Mouse (Mus musculus) lung, adult 2 months (tissue): ENCODE measurements at regions not wholly inside any gene's neighbourhood (a gene's known extent, or its start where the extent isn't known, plus 50 kb on each side); places are given as distances from the start of the nearest gene placed in this dataset.

Experiments
- DNase-seq: peaks from one replicate; pipeline ENCODE4 v3.0.0; 2022
- H3K4me1 ChIP-seq: fragments of 200-500 bp; 2 replicates; pipeline ENCODE4 v1.6.1; 2011; ENCODE audit warnings: low read length; ENCODE audit not compliant: control insufficient read depth, insufficient read depth
- H3K4me3 ChIP-seq: fragments of 200-500 bp; replicated peaks from 2 replicates; pipeline ENCODE3; 2011; ENCODE audit warnings: low read depth, mild to moderate bottlenecking, control low read depth, low read length; ENCODE audit errors: extremely low read depth
- CTCF ChIP-seq: fragments of 200-500 bp; IDR thresholded peaks from 2 replicates; pipeline ENCODE4 v1.5.1; 2011; ENCODE audit warnings: mild to moderate bottlenecking, low read length, control low read depth; ENCODE audit not compliant: insufficient read depth
- POLR2A ChIP-seq: fragments of 200-500 bp; IDR thresholded peaks from 2 replicates; pipeline ENCODE4 v1.6.1; 2011; ENCODE audit warnings: low read depth, mild to moderate bottlenecking, control low read depth, low read length, borderline replicate concordance; ENCODE audit errors: extremely low read depth
- WGBS: fragments of 180-500 bp; shearing (Covaris S2); methylation state at CpG from one replicate; pipeline ENCODE4 v1.1.7; 2018; 5-methylcytosine and 5-hydroxymethylcytosine counted together

- H3K4me3 ChIP-seq = no peak overlapping the region
- 71% methylated on average over 5 of the region's 5 CpGs for WGBS
These were observed 186.8 kb upstream of the Zfp618 start for GRCm38 (mm10) chr4:62778621-62779020.

GRCm38 (mm10) chr4:62780409-62780808 lies 185.0 kb upstream of the Zfp618 start:
- DNase-seq = peak; percentile 78
- peak; percentile 95 for TF ChIP-seq CTCF
- TF ChIP-seq POLR2A = no peak
- peak overlapping the region; percentile 61 for H3K4me3 ChIP-seq
- whole genome bisulfite sequencing = 1% methylated on average over 15 of the region's 15 CpGs
- H3K4me1 ChIP-seq = no peaks in the 10 kb centered on the region

More at GRCm38 (mm10) chr4:62778621-62779020, 186.8 kb upstream of the Zfp618 start:
- H3K4me1 ChIP-seq = no peaks in the 10 kb centered on the region
- no peak for DNase-seq
- no peak for TF ChIP-seq POLR2A
- no peak for TF ChIP-seq CTCF

- TF ChIP-seq POLR2A (no peak), CTCF (no peak)
- 43% methylated on average over 11 of the region's 11 CpGs for WGBS
- DNase-seq = no peak
- H3K4me3 ChIP-seq = no peak overlapping the region
- no peaks in the 10 kb centered on the region for H3K4me1 ChIP-seq
These were observed 184.5 kb upstream of the Zfp618 start for GRCm38 (mm10) chr4:62780837-62781236.

- WGBS = 48% methylated on average over 8 of the region's 8 CpGs
- DNase-seq = no peak
- H3K4me3 ChIP-seq = no peak overlapping the region
- no peaks in the 10 kb centered on the region for H3K4me1 ChIP-seq
- TF ChIP-seq CTCF (no peak), POLR2A (no peak)
These were observed 184.0 kb upstream of the Zfp618 start for GRCm38 (mm10) chr4:62781309-62781800.

GRCm38 (mm10) chr4:62785711-62786110 lies 179.7 kb upstream of the Zfp618 start:
- DNase-seq = no peak
- TF ChIP-seq POLR2A (no peak), CTCF (no peak)
- Histone ChIP-seq H3K4me1 (no peaks in the 10 kb centered on the region), H3K4me3 (no peak overlapping the region)
- WGBS = 88% methylated on average over 7 of the region's 7 CpGs

GRCm38 (mm10) chr4:62789696-62790095 lies 175.7 kb upstream of the Zfp618 start:
- TF ChIP-seq POLR2A (no peak), CTCF (no peak)
- Histone ChIP-seq H3K4me3 (no peak overlapping the region), H3K4me1 (no peaks in the 10 kb centered on the region)
- 76% methylated on average over 4 of the region's 4 CpGs for WGBS
- DNase-seq = no peak

- Histone ChIP-seq H3K4me3 (no peak overlapping the region), H3K4me1 (no peaks in the 10 kb centered on the region)
- TF ChIP-seq POLR2A (no peak), CTCF (no peak)
- no peak for DNase-seq
- WGBS = 56% methylated on average over 5 of the region's 5 CpGs
These were observed 171.8 kb upstream of the Zfp618 start for GRCm38 (mm10) chr4:62793582-62793981.

- Histone ChIP-seq H3K4me3 (no peak overlapping the region), H3K4me1 (no peaks in the 10 kb centered on the region)
- DNase-seq = no peak
- 52% methylated on average over 10 of the region's 10 CpGs for WGBS
- TF ChIP-seq POLR2A = no peak
- no peak for TF ChIP-seq CTCF
These were observed 169.8 kb upstream of the Zfp618 start for GRCm38 (mm10) chr4:62795538-62795937.

- no peaks in the 10 kb centered on the region for H3K4me1 ChIP-seq
- 81% methylated on average over 4 of the region's 4 CpGs for WGBS
- H3K4me3 ChIP-seq = no peak overlapping the region
- DNase-seq = no peak
- no peak for TF ChIP-seq CTCF
- TF ChIP-seq POLR2A = no peak
These were observed 165.4 kb upstream of the Zfp618 start for GRCm38 (mm10) chr4:62799923-62800322.

- TF ChIP-seq POLR2A (no peak), CTCF (no peak)
- WGBS = 5% methylated on average over 6 of the region's 6 CpGs
- no peak overlapping the region for H3K4me3 ChIP-seq
- DNase-seq = no peak
- H3K4me1 ChIP-seq = no peaks in the 10 kb centered on the region; the same call in 1 of the 2 replicates
These were observed 159.5 kb upstream of the Zfp618 start for GRCm38 (mm10) chr4:62805841-62806240.
